Comparison of ENCODE assay signal across 17 mouse cellular contexts in the genomic region with DNA sequence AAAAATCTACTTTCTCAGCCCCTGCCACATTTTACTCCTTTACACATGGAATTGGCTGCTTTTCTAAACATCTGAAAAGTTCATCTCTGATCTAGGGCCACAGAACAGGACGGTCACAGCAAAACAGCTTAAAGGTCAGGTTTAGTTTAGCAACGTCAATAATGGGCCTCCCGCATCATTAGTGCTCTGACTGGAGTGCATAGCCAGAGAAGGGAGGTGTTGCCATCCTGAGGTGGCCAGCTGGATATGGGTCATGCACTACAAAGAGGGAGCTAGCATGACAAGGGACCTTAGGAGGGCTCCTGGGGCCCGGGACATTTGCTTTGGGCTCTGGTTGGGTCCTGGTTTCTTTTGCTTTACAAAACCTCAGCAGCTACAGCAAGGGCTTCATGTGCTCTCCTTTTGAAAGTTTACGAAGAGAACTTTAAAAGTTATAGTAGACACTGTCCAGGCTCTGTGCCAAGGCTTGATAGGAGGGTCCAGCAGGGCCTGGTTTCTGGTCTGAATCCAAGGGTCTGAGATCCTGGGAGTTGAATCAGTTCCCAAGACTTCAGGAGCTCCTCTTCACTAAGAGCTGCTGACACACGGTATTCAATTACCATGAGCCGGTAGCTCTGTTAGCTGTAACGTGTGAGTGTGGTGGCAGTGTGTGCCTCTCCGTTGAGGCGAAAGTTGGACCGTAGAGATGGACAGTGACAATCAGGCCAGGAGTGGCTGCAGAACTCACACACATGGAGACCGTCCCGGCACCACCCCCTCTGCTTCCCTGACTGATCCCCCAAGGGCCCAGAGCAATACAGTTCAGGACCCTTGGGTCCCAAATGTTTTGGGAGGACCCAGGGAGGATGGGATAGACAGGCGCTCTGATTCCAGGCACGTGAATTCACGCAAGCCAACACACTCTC. TPM values are rescaled to one million over a fixed set of nuclear protein-coding genes. Genes with fewer than 3 reads are reported as not detected.
DNase-seq lines count a peak whose midpoint lies in the region; ATAC-seq and TF ChIP-seq lines count a peak whose summit lies in the region.
"Had no signal": no experiment of that assay in that cellular context is flagged by ENCODE, and none has a peak within 500 bp of the region (broad histone marks: within the 10 kb centered on the region; RNA-seq: fewer than 3 reads in every experiment).

No protein-coding gene starts in this region.

- intact Hi-C loops in heart, adult 2 months (cut with DNase I): no loop called here

- no peaks in the 10 kb centered on the region for H3K9me3 ChIP-seq in heart, embryonic 15.5 days (replicated peaks)
- H3K9me3 ChIP-seq in stomach, postnatal 0 days (ENCODE audit: control insufficient read depth, low read length): no peaks in the 10 kb centered on the region
- H3K9me3 ChIP-seq: embryonic facial prominence, embryonic 15.5 days; hindbrain, embryonic 12.5 days; liver, embryonic 15.5 days had no signal

- peaks cover 12% of the 10 kb centered on the region for H3K4me1 ChIP-seq in heart, embryonic 15.5 days (replicated peaks)
- no peaks in the 10 kb centered on the region for H3K4me1 ChIP-seq in heart, adult 2 months (ENCODE audit: control insufficient read depth, insufficient read depth, low read length)
- H3K4me1 ChIP-seq in stomach, postnatal 0 days (replicated peaks; ENCODE audit: control insufficient read depth, insufficient read depth): peaks cover 3% of the 10 kb centered on the region; the same call in 1 of the 2 replicates
- H3K4me1 ChIP-seq: liver, embryonic 15.5 days had no signal

- DNase-seq in heart, adult 2 months: no peak
- DNase-seq in kidney, postnatal 10 days: peak; percentile 62
- no peak for DNase-seq in kidney, postnatal 36 days
- peak; percentile 56 for DNase-seq in testis, postnatal 10 days (ENCODE audit: low spot score)
- no peak for DNase-seq in testis, postnatal 14 days (ENCODE audit: low spot score)
- no peak for DNase-seq in stomach, postnatal 0 days (ENCODE audit: low spot score)
- DNase-seq in right cerebral cortex, postnatal 4 days: no peak
- DNase-seq: gastrocnemius, postnatal 25 days had no signal

- H3K9ac ChIP-seq in heart, embryonic 15.5 days: no peak overlapping the region
- H3K9ac ChIP-seq in heart, adult 2 months (ENCODE audit: low read depth, low read length): no peak overlapping the region
- 0 out of 2 replicates have a peak overlapping the region, but pooled peaks have one; percentile 13 for H3K9ac ChIP-seq in stomach, postnatal 0 days (ENCODE audit: low read length)
- H3K9ac ChIP-seq: embryonic facial prominence, embryonic 15.5 days; hindbrain, embryonic 12.5 days; liver, embryonic 15.5 days had no signal

- H3K27ac ChIP-seq in heart, embryonic 15.5 days: peak overlapping the region; percentile 56
- H3K27ac ChIP-seq in heart, adult 2 months: no peak overlapping the region
- H3K27ac ChIP-seq in stomach, postnatal 0 days (replicated peaks): peak overlapping the region; percentile 70; the same call in 1 of the 2 replicates
- H3K27ac ChIP-seq: embryonic facial prominence, embryonic 15.5 days; hindbrain, embryonic 12.5 days; layer of hippocampus, adult 2 months; liver, embryonic 15.5 days had no signal

- H3K27me3 ChIP-seq in heart, embryonic 15.5 days: no peaks in the 10 kb centered on the region
- no peaks in the 10 kb centered on the region for H3K27me3 ChIP-seq in heart, adult 2 months (ENCODE audit: control insufficient read depth, insufficient read depth, low read length)
- H3K27me3 ChIP-seq in stomach, postnatal 0 days (ENCODE audit: control insufficient read depth, insufficient read depth, low read length): no peaks in the 10 kb centered on the region
- H3K27me3 ChIP-seq: embryonic facial prominence, embryonic 15.5 days; hindbrain, embryonic 12.5 days; liver, embryonic 15.5 days had no signal

- no peak overlapping the region for H3K4me3 ChIP-seq in heart, embryonic 15.5 days
- no peak overlapping the region for H3K4me3 ChIP-seq in heart, adult 2 months
- no peak overlapping the region for H3K4me3 ChIP-seq in stomach, postnatal 0 days (ENCODE audit: low read depth, low read length)
- H3K4me3 ChIP-seq: embryonic facial prominence, embryonic 15.5 days; hindbrain, embryonic 12.5 days; layer of hippocampus, adult 2 months; liver, embryonic 15.5 days had no signal

- no peak for ATAC-seq in heart, embryonic 15.5 days (replicated peaks; ENCODE audit: insufficient number of reproducible peaks, insufficient read depth, low FRiP score, low read depth)
- 0 out of 2 replicates have a peak, but pooled peaks have one; percentile 6 for ATAC-seq in stomach, postnatal 0 days (ENCODE audit: low FRiP score, low TSS enrichment)
- ATAC-seq: CD4-positive, CD25-positive, alpha-beta regulatory T cell, adult 4 months; forebrain, embryonic 16.5 days had no signal

- H3K36me3 ChIP-seq in heart, embryonic 15.5 days: no peaks in the 10 kb centered on the region
- H3K36me3 ChIP-seq in heart, adult 2 months (ENCODE audit: control insufficient read depth, insufficient read depth, low read length): no peaks in the 10 kb centered on the region
- no peaks in the 10 kb centered on the region for H3K36me3 ChIP-seq in stomach, postnatal 0 days (ENCODE audit: control insufficient read depth, insufficient read depth, low read length)
- H3K36me3 ChIP-seq: embryonic facial prominence, embryonic 15.5 days; hindbrain, embryonic 12.5 days; liver, embryonic 15.5 days had no signal

- no peak for TF ChIP-seq POLR2A in heart, adult 2 months (IDR thresholded peaks at IDR 0.05; ENCODE audit: insufficient read depth, low read depth, low read length)

- H3K4me2 ChIP-seq in heart, embryonic 15.5 days: no peak overlapping the region
- no peak overlapping the region for H3K4me2 ChIP-seq in stomach, postnatal 0 days (replicated peaks; ENCODE audit: low read depth)
- H3K4me2 ChIP-seq: embryonic facial prominence, embryonic 15.5 days; hindbrain, embryonic 12.5 days; liver, embryonic 15.5 days; midbrain, embryonic 11.5 days had no signal

- H3K79me2 ChIP-seq in heart, adult 2 months (replicated peaks; ENCODE audit: control insufficient read depth, insufficient read depth, low read length): no peaks in the 10 kb centered on the region

- TF ChIP-seq EP300 in heart, adult 2 months (IDR thresholded peaks at IDR 0.05; ENCODE audit: insufficient read depth, low read depth, low read length): no peak
- no peak for TF ChIP-seq EP300 in stomach, postnatal 0 days (optimal IDR thresholded peaks at IDR 0.05)

- WGBS in heart, embryonic 15.5 days: 55% methylated on average over 16 of the region's 16 CpGs
- WGBS in heart, adult 2 months: 54% methylated on average over 16 of the region's 16 CpGs
- WGBS in stomach, postnatal 0 days: 47% methylated on average over 16 of the region's 16 CpGs

- TF ChIP-seq CTCF in heart, adult 2 months (IDR thresholded peaks at IDR 0.05): no peak
- TF ChIP-seq CTCF in stomach, postnatal 0 days (IDR thresholded peaks at IDR 0.05; ENCODE audit: low read depth): no peak

RNA-seq across cellular contexts. Expression of a gene that starts 6.2 kb away (rescaled TPM):
- 0.03 and 0.22 TPM in 2 replicates for polyA plus RNA-seq in heart, embryonic 15.5 days (2015; fragmentation: Nextera tagmentation; extraction: Ambion mirVana)
- total RNA-seq in heart, adult 2 months (2021): under 1 TPM; 0.03 to 0.09 TPM
- 0.09 and 0.14 TPM in 2 replicates for polyA plus RNA-seq in heart, adult 2 months (2012; rRNA removed)
- polyA plus RNA-seq in stomach, postnatal 0 days (2015; fragmentation: Nextera tagmentation; extraction: Ambion mirVana): 0.61 and 0.69 TPM in 2 replicates
- polyA plus RNA-seq: CD4-positive, CD25-positive, alpha-beta regulatory T cell, adult 4 months; liver, embryonic 15.5 days; small intestine, adult 2 months had no signal

Comparison
In these comparisons a context has a peak if more than half of its experiments do, and no peak if none do; other contexts are left out.
1. DNase-seq: peak in kidney, postnatal 10 days (single experiment) and testis, postnatal 10 days (single experiment); none in heart, adult 2 months (0 of 2), kidney, postnatal 36 days (0 of 2), testis, postnatal 14 days (single experiment), stomach, postnatal 0 days (single experiment) and right cerebral cortex, postnatal 4 days (single experiment).